Mouse (Mus musculus) olfactory bulb, adult 2 months (tissue): ENCODE measurements at regions not wholly inside any gene's neighbourhood (a gene's known extent, or its start where the extent isn't known, plus 50 kb on each side); places are given as distances from the start of the nearest gene placed in this dataset.

Source experiments
- CTCF ChIP-seq: fragments of 200-500 bp; IDR thresholded peaks from 2 replicates; pipeline ENCODE4 v1.5.1; 2012; ENCODE audit warnings: low read depth, mild to moderate bottlenecking, low read length, moderate library complexity; ENCODE audit not compliant: insufficient read depth
- POLR2A ChIP-seq: fragments of 200-500 bp; IDR thresholded peaks from 2 replicates; pipeline ENCODE4 v1.6.1; 2012; ENCODE audit warnings: mild to moderate bottlenecking, low read depth, low read length, moderate library complexity; ENCODE audit not compliant: insufficient read depth

DNA sequence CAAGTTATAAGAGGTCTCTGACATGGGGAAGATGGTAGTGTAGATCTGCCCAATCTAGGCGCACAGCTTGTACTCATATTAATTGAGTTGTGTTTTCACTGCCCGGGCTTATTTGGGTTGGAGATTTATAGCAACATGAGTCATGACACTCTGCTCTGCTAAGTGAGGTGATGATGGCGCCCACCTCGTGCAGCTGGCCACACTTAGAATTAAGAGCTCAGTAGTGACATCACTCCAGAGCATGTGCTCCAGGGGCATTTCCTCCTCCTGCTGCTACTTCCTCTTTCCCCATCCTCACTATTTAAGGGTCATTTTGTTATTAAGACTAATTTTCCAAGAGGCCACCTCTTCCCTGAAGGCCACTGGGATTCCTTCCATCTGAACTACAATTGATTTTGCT lies 179.5 kb downstream of the Gsdmc2 start:
- TF ChIP-seq CTCF = no peak
- TF ChIP-seq POLR2A = no peak
